Mouse (Mus musculus) kidney, postnatal 36 days (tissue): ENCODE data around the gene AU040320.

Source experiments
- DNase-seq, 2 experiments: peaks; one replicate each; pipeline ENCODE4 v3.0.0; 2021 to 2022; ENCODE audit warnings: mixed read lengths in 2 of 2

AU040320 gene

GRCm38 (mm10) chr4:126860268-126860986, 107.1 kb downstream of the AU040320 start:
- no peak for DNase-seq

- no peak for DNase-seq
Measured at GRCm38 (mm10) chr4:126861514-126862266, 108.3 kb downstream of the AU040320 start.

GRCm38 (mm10) chr4:126868699-126869098, 115.4 kb downstream of the AU040320 start:
- DNase-seq: no peak

GRCm38 (mm10) chr4:126872717-126873116, 119.4 kb downstream of the AU040320 start:
- DNase-seq: peak in 1 of 2 experiments; percentile 14

GRCm38 (mm10) chr4:126879560-126880275, 126.4 kb downstream of the AU040320 start:
- DNase-seq: no peak

GRCm38 (mm10) chr4:126883602-126884001, 130.3 kb downstream of the AU040320 start:
- no peak for DNase-seq

GRCm38 (mm10) chr4:126885953-126886352, 132.6 kb downstream of the AU040320 start:
- DNase-seq: no peak

- no peak for DNase-seq
Measured at GRCm38 (mm10) chr4:126889879-126890278, 136.5 kb downstream of the AU040320 start.
